Mouse (Mus musculus): ENCODE measurements around the gene Slc30a10. TPM values are rescaled to one million over a fixed set of nuclear protein-coding genes. Genes with fewer than 3 reads are reported as not detected.

Slc30a10 gene
- total and polyA plus RNA-seq, 2 experiments, result 7.6 to 26.6 TPM

GRCm38 (mm10) chr1:185462889-185463288 lies 8.2 kb downstream of the Slc30a10 start:
- DNase-seq (ENCODE audit: extremely low read depth, low read depth, low spot score), result peak; percentile 67
- H3K79me2 ChIP-seq (ENCODE audit: control insufficient read depth, insufficient read depth, low read length), result peaks cover 13% of the 10 kb centered on the region
- H3K27me3 ChIP-seq (ENCODE audit: control insufficient read depth, insufficient read depth, low read length), result no peaks in the 10 kb centered on the region
- H3K4me3 ChIP-seq (ENCODE audit: insufficient read depth, low read depth, low read length), result no peak overlapping the region
- H3K9ac ChIP-seq (ENCODE audit: low read depth, low read length), result no peak overlapping the region
- H3K36me3 ChIP-seq (ENCODE audit: control insufficient read depth, insufficient read depth, low read length), result peaks cover 18% of the 10 kb centered on the region; the same call in 1 of the 2 replicates
- H3K4me1 ChIP-seq (ENCODE audit: control insufficient read depth, insufficient read depth, low read length), result peaks cover 32% of the 10 kb centered on the region
- WGBS, result 42% methylated on average over 5 of the region's 5 CpGs
- no peak for TF ChIP-seq POLR2A (IDR thresholded peaks at IDR 0.05; ENCODE audit: extremely low read depth, insufficient read depth, low read length)
- TF ChIP-seq CTCF (IDR thresholded peaks at IDR 0.05; ENCODE audit: low read depth, low read length), result no peak
- H3K27ac ChIP-seq (replicated peaks; ENCODE audit: insufficient read depth, low read depth, low read length), result no peak overlapping the region

GRCm38 (mm10) chr1:185469551-185470021 lies 14.9 kb downstream of the Slc30a10 start:
- Histone ChIP-seq H3K4me1 (ENCODE audit: control insufficient read depth, insufficient read depth, low read length) (no peaks in the 10 kb centered on the region), H3K36me3 (ENCODE audit: control insufficient read depth, insufficient read depth, low read length) (peaks cover 8% of the 10 kb centered on the region; the same call in 1 of the 2 replicates), H3K9ac (ENCODE audit: low read depth, low read length) (no peak overlapping the region), H3K27ac (replicated peaks; ENCODE audit: insufficient read depth, low read depth, low read length) (no peak overlapping the region), H3K27me3 (ENCODE audit: control insufficient read depth, insufficient read depth, low read length) (no peaks in the 10 kb centered on the region), H3K79me2 (ENCODE audit: control insufficient read depth, insufficient read depth, low read length) (no peaks in the 10 kb centered on the region), H3K4me3 (ENCODE audit: insufficient read depth, low read depth, low read length) (no peak overlapping the region)
- peak; percentile 71 for DNase-seq (ENCODE audit: extremely low read depth, low read depth, low spot score)
- TF ChIP-seq POLR2A (IDR thresholded peaks at IDR 0.05; ENCODE audit: extremely low read depth, insufficient read depth, low read length) (no peak), CTCF (IDR thresholded peaks at IDR 0.05; ENCODE audit: low read depth, low read length) (no peak)
- WGBS, result 43% methylated on average over 8 of the region's 8 CpGs

DNA sequence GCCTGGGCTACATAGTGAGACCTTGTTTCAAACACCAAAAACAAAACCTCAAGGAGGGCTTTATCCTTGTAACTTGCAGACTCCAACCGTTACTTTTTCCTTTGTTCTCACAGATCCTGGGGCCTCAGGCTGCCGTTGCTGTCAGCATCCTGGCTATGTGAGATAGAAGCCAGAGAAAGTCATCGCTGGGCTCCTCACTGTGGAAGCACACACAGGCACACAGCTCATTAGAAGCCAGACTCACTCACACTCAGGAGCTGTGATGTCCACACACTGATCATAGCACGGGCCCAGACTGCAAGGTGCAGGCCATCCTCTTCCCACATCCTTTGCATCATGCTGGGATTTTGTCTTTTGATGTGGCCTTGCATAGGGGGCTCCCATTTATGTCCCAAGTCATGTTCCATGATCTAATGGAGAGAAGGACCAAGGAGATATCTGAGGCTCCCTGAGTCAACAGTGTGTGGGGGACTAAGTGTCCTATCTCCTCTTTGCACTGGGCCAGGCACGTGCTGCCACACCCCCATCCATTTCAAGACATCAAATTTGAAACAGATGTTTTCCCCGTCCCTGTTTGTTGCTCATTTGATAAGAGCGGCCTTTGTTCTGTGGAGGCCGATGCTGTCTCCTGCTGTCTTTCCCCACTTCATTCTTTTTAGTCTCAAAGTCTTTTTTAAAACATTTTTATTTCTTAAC lies 17.5 kb downstream of the Slc30a10 start:
- H3K36me3 ChIP-seq (ENCODE audit: control insufficient read depth, insufficient read depth, low read length), result no peaks in the 10 kb centered on the region
- no peaks in the 10 kb centered on the region for H3K4me1 ChIP-seq (ENCODE audit: control insufficient read depth, insufficient read depth, low read length)
- DNase-seq (ENCODE audit: extremely low read depth, low read depth, low spot score), result no peak
- no peak overlapping the region for H3K9ac ChIP-seq (ENCODE audit: low read depth, low read length)
- no peaks in the 10 kb centered on the region for H3K27me3 ChIP-seq (ENCODE audit: control insufficient read depth, insufficient read depth, low read length)
- H3K4me3 ChIP-seq (ENCODE audit: insufficient read depth, low read depth, low read length), result no peak overlapping the region
- TF ChIP-seq POLR2A (IDR thresholded peaks at IDR 0.05; ENCODE audit: extremely low read depth, insufficient read depth, low read length), result no peak
- no peak for TF ChIP-seq CTCF (IDR thresholded peaks at IDR 0.05; ENCODE audit: low read depth, low read length)
- WGBS, result 76% methylated on average over 8 of the region's 8 CpGs
- no peak overlapping the region for H3K27ac ChIP-seq (replicated peaks; ENCODE audit: insufficient read depth, low read depth, low read length)
- no peaks in the 10 kb centered on the region for H3K79me2 ChIP-seq (ENCODE audit: control insufficient read depth, insufficient read depth, low read length)

- no peak for DNase-seq (ENCODE audit: extremely low read depth, low read depth, low spot score)
- H3K9ac ChIP-seq (ENCODE audit: low read depth, low read length), result no peak overlapping the region
- no peak overlapping the region for H3K4me3 ChIP-seq (ENCODE audit: insufficient read depth, low read depth, low read length)
- H3K4me1 ChIP-seq (ENCODE audit: control insufficient read depth, insufficient read depth, low read length), result no peaks in the 10 kb centered on the region
- H3K27me3 ChIP-seq (ENCODE audit: control insufficient read depth, insufficient read depth, low read length), result no peaks in the 10 kb centered on the region
- H3K79me2 ChIP-seq (ENCODE audit: control insufficient read depth, insufficient read depth, low read length), result no peaks in the 10 kb centered on the region
- no peak overlapping the region for H3K27ac ChIP-seq (replicated peaks; ENCODE audit: insufficient read depth, low read depth, low read length)
- H3K36me3 ChIP-seq (ENCODE audit: control insufficient read depth, insufficient read depth, low read length), result no peaks in the 10 kb centered on the region
- TF ChIP-seq CTCF (IDR thresholded peaks at IDR 0.05; ENCODE audit: low read depth, low read length) (no peak), POLR2A (IDR thresholded peaks at IDR 0.05; ENCODE audit: extremely low read depth, insufficient read depth, low read length) (no peak)
- 90% methylated on average over 4 of the region's 4 CpGs for WGBS
These were observed 18.1 kb downstream of the Slc30a10 start for GRCm38 (mm10) chr1:185472730-185473129.

DNA sequence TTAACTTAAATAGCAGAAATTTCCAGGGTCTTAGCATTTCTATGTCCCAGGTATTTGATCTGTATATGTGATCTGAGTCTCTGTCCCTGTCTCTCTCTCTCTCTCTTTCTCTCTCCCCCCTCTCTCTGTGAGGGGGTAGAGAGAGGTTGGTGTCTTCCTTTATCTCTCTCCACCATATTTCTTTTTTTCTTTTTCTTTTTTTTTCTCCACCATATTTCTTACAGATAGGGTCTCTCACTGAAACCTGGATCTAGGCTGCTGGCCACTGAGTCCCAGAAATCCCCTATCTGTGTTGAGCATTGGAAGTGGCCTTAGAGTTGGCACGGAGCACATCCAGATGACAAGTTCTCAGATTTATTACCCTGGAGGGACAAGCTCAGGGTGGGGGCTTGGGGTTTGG lies 18.8 kb downstream of the Slc30a10 start:
- DNase-seq (ENCODE audit: extremely low read depth, low read depth, low spot score), result no peak
- Histone ChIP-seq H3K4me3 (ENCODE audit: insufficient read depth, low read depth, low read length) (no peak overlapping the region), H3K4me1 (ENCODE audit: control insufficient read depth, insufficient read depth, low read length) (no peaks in the 10 kb centered on the region; the same call in 1 of the 2 replicates), H3K79me2 (ENCODE audit: control insufficient read depth, insufficient read depth, low read length) (no peaks in the 10 kb centered on the region), H3K27ac (replicated peaks; ENCODE audit: insufficient read depth, low read depth, low read length) (no peak overlapping the region), H3K36me3 (ENCODE audit: control insufficient read depth, insufficient read depth, low read length) (no peaks in the 10 kb centered on the region), H3K27me3 (ENCODE audit: control insufficient read depth, insufficient read depth, low read length) (no peaks in the 10 kb centered on the region), H3K9ac (ENCODE audit: low read depth, low read length) (no peak overlapping the region)
- no peak for TF ChIP-seq CTCF (IDR thresholded peaks at IDR 0.05; ENCODE audit: low read depth, low read length)
- no peak for TF ChIP-seq POLR2A (IDR thresholded peaks at IDR 0.05; ENCODE audit: extremely low read depth, insufficient read depth, low read length)
- WGBS, result 93% methylated on average over 1 of the region's 1 CpGs

GRCm38 (mm10) chr1:185479861-185480260 lies 25.2 kb downstream of the Slc30a10 start:
- H3K27ac ChIP-seq (replicated peaks; ENCODE audit: insufficient read depth, low read depth, low read length), result no peak overlapping the region
- no peaks in the 10 kb centered on the region for H3K79me2 ChIP-seq (ENCODE audit: control insufficient read depth, insufficient read depth, low read length)
- DNase-seq (ENCODE audit: extremely low read depth, low read depth, low spot score), result no peak
- H3K4me3 ChIP-seq (ENCODE audit: insufficient read depth, low read depth, low read length), result no peak overlapping the region
- no peaks in the 10 kb centered on the region for H3K36me3 ChIP-seq (ENCODE audit: control insufficient read depth, insufficient read depth, low read length)
- no peak overlapping the region for H3K9ac ChIP-seq (ENCODE audit: low read depth, low read length)
- TF ChIP-seq CTCF (IDR thresholded peaks at IDR 0.05; ENCODE audit: low read depth, low read length) (no peak), POLR2A (IDR thresholded peaks at IDR 0.05; ENCODE audit: extremely low read depth, insufficient read depth, low read length) (no peak)
- no peaks in the 10 kb centered on the region; the same call in 1 of the 2 replicates for H3K4me1 ChIP-seq (ENCODE audit: control insufficient read depth, insufficient read depth, low read length)
- WGBS, result 94% methylated on average over 4 of the region's 4 CpGs
- no peaks in the 10 kb centered on the region for H3K27me3 ChIP-seq (ENCODE audit: control insufficient read depth, insufficient read depth, low read length)
